Mouse (Mus musculus): ENCODE results near the gene Ifi35.

DNA sequence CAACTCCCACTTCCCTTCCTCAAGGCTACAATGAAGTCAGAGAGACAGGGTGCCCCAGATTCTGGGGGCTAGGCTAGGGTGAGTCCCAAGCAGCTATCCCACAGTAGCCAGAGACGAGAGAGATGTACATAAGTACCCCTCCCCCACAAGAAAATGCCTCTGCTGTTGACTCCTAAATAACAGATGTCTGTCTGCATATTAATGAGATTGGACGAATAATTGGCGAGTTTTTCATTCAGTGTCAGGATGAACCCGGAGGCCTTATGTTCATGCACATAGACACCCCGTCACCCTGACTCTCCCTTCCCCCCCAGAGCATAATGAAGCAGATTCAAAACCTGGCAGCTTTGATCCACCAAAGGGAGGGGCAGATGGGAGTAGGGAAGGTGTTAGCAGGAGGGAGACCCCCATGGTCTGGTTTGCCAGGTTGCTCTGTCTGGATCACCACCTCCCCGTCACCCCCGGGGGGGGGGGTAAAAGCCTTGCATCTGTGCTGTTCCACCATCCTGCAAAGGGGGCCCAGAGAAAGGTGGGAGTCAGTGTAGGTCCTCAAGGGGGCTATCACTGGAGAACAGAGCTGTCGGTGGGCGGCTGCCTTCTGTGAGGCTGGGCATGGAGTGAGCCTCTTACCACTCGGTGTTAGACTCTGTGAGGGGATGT, 29.5 kb downstream of the Ifi35 start:
- TF ChIP-seq EP300 (IDR thresholded peaks at IDR 0.05; ENCODE audit: low read depth) (no peak), CTCF (IDR thresholded peaks at IDR 0.05; ENCODE audit: low read depth) (no peak)
